Mouse (Mus musculus) cortical plate, adult 2 months (tissue): ENCODE results near the gene Nebl.

ENCODE experiments used
- CTCF ChIP-seq: fragments of 200-500 bp; IDR thresholded peaks from 2 replicates; pipeline ENCODE4 v1.5.1; 2011; ENCODE audit warnings: mild to moderate bottlenecking, control low read depth, low read length; ENCODE audit not compliant: insufficient read depth; ENCODE audit errors: extremely low read depth
- POLR2A ChIP-seq: fragments of 200-500 bp; IDR thresholded peaks from 2 replicates; pipeline ENCODE4 v1.6.1; 2011; ENCODE audit warnings: mild to moderate bottlenecking, low read length, control low read depth; ENCODE audit not compliant: insufficient read depth; ENCODE audit errors: extremely low read depth

- TF ChIP-seq CTCF (no peak), POLR2A (no peak)
Observed at GRCm38 (mm10) chr2:17389886-17390285, 341.4 kb downstream of the Nebl start.
